Mouse (Mus musculus) lung, adult 2 months (tissue): ENCODE results near the gene Ptprg. TPM values are rescaled to one million over a fixed set of nuclear protein-coding genes. Genes with fewer than 3 reads are reported as not detected.
A peak's percentile ranks its signal among the peaks of the same experiment; 100 is the strongest.
"Not testable (repeated sequence)": the region's sequence is repeated elsewhere in the genome, so short reads cannot be mapped to it uniquely, and the experiment has no call there.

Experiments
- DNase-seq: peaks from one replicate; pipeline ENCODE4 v3.0.0; 2022
- H3K4me1 ChIP-seq: fragments of 200-500 bp; 2 replicates; pipeline ENCODE4 v1.6.1; 2011; ENCODE audit warnings: low read length; ENCODE audit not compliant: control insufficient read depth, insufficient read depth
- H3K4me3 ChIP-seq: fragments of 200-500 bp; replicated peaks from 2 replicates; pipeline ENCODE3; 2011; ENCODE audit warnings: low read depth, mild to moderate bottlenecking, control low read depth, low read length; ENCODE audit errors: extremely low read depth
- CTCF ChIP-seq: fragments of 200-500 bp; IDR thresholded peaks from 2 replicates; pipeline ENCODE4 v1.5.1; 2011; ENCODE audit warnings: mild to moderate bottlenecking, low read length, control low read depth; ENCODE audit not compliant: insufficient read depth
- POLR2A ChIP-seq: fragments of 200-500 bp; IDR thresholded peaks from 2 replicates; pipeline ENCODE4 v1.6.1; 2011; ENCODE audit warnings: low read depth, mild to moderate bottlenecking, control low read depth, low read length, borderline replicate concordance; ENCODE audit errors: extremely low read depth
- WGBS: fragments of 180-500 bp; shearing (Covaris S2); methylation state at CpG from one replicate; pipeline ENCODE4 v1.1.7; 2018; 5-methylcytosine and 5-hydroxymethylcytosine counted together
- polyA plus RNA-seq: library from polyadenylated mRNA; depleted of rRNA; stranded (reverse); fragments of >200 nt; gene quantifications from 2 replicates; pipeline ENCODE4 v1.2.3, GENCODE M21; 2012

Ptprg gene
- polyA plus RNA-seq, 1 experiment = 79.9 TPM

DNA sequence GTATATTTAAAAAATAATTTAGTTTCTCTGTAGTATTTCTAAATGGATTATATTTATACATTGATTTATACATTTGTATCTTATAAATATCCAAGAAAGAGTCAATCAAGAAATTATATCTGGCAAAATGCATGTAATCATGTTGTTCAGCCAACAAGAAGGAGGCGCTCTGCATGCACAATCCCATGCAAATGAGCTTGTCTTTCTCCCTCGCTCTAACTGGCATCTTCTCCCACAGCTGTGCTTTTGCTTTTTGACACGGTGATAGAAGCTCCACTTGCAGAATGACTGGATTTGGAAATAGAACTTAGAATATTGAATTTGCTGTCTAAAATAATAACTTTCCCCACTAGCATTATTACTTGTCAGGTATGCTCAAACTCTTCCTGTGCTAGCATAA lies 240.5 kb downstream of the Ptprg start:
- 91% methylated on average over 3 of the region's 3 CpGs for WGBS
- DNase-seq = no peak
- H3K4me3 ChIP-seq = no peak overlapping the region
- H3K4me1 ChIP-seq = peaks cover 2% of the 10 kb centered on the region; the same call in 1 of the 2 replicates
- TF ChIP-seq POLR2A = no peak
- TF ChIP-seq CTCF = no peak

DNA sequence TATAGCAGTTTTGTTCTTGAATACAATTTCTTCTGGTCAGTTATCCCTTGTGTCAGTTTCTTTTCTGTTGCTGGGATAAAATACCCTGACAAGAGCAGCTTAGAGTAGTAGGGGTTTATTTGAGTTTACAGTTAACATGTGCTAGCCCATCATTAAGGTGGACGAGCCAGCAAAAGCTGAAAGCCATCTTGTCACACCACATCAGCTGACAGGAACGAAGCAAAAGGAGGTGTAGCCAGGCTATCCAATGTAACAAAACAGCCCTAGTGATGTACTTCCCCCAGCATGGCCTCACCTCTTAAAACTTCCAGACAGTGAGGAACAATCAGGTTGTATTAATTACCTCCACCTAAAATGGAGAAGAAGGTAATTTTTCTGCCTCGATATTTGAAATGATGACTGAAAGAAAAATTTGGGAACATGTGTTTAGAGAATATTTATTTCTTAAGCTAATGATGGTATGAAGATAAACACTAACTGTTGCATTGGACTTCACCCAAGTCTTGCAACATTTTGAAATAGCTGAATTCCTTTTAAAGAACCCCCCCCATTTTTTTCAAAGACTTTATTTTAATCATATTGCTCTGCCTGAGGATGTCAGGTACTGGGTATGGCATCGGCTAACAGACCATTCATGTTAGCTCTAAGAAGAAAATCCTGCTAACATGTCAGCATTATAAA lies 249.2 kb downstream of the Ptprg start:
- no peak overlapping the region for H3K4me3 ChIP-seq
- DNase-seq = no peak
- WGBS = 63% methylated on average over 4 of the region's 4 CpGs
- TF ChIP-seq POLR2A (no peak), CTCF (no peak)
- peaks cover 4% of the 10 kb centered on the region for H3K4me1 ChIP-seq

DNA sequence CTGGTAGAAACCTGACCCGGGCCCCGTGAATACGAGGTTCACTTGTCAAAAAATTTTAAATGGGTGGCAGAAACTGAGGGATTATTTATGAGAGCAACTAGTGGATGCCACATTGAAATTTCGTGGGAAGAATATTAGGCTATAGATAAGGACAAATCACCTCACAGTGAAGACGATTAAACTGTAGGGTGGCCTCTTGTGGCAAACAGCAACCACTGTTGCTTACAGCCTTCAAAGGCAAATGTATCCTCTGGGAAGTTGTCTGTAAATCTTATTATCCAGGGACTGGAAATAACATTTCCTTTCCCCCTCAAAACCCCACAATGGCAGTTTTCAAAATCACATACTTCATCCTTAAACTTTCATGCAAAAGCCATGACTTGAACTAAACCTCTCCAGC lies 253.3 kb downstream of the Ptprg start:
- WGBS = 46% methylated on average over 5 of the region's 5 CpGs
- H3K4me1 ChIP-seq = peaks cover 9% of the 10 kb centered on the region
- H3K4me3 ChIP-seq = no peak overlapping the region
- DNase-seq = no peak
- TF ChIP-seq POLR2A = no peak
- TF ChIP-seq CTCF = no peak

DNA sequence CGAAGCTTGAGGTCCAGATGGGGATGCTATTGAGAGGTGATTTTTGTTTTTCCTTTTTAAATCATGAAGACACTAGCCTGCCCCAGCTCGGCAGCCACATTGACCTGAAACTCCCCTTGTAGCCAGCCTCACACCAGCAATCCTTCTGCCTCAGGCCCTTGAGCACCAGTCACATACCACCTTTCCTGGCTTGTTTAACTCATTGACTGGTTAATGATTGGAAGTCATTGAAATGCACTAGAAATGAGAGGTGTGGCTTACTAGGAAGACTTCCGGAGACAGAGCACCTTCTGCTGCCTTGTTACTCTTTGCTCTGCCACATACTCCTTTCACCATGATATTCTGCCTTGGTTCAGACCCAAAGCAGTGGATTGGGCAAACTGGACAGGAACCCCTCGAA lies 254.1 kb downstream of the Ptprg start:
- Histone ChIP-seq H3K4me1 (peaks cover 15% of the 10 kb centered on the region), H3K4me3 (no peak overlapping the region)
- DNase-seq = no peak
- 64% methylated on average over 4 of the region's 4 CpGs for WGBS
- TF ChIP-seq POLR2A (no peak), CTCF (no peak)

DNA sequence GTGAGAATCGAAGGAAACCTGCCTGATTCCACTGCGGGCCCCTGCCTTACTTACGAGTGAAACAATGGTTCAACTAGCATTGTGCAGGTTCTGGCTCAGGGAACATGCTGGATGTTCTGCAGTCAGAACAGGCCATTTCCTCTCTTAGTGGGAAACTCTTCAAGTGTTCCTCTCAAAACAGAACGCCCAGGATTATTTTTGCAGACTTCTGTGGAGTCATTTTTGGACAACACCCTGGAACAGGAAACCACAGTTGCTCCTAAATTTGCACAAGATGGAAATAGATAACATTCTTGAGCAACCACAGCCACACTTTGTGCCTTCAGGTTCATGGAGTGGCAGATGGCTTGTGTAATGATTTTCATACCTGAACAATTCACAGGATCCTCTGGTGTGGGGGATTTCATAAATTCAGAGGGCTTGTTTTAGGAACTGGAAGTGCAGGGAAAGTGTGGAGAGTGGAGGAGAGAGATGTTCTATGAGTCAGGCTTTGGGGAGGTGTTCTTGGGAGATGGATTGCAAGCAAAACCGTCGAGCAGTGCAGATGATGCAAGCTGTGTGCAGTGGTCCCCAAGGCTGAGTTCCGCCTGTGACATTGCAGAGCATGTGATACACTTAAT lies 257.9 kb downstream of the Ptprg start:
- peak; percentile 17 for DNase-seq
- TF ChIP-seq POLR2A (no peak), CTCF (no peak)
- WGBS = 29% methylated on average over 7 of the region's 7 CpGs
- peaks cover 15% of the 10 kb centered on the region for H3K4me1 ChIP-seq
- no peak overlapping the region for H3K4me3 ChIP-seq

DNA sequence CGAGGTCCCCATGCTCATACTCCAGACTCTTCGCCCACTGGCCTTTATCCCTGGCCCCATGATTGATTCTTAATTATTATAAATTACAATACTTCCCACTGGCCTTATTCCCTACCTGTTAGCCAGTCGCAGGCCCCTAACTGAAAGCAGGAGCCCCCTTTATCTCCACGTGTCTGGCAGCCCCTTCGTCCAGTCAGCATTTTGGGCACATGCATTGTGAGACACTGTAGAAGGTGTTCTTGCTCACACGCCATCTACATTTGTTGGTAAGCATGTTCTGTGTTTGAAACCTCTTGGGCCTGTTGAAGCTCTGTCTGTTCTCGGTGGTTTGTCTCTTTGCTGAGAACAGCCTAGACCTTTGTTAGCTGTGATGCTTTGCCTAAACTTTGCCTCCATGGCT lies 259.0 kb downstream of the Ptprg start:
- TF ChIP-seq CTCF = no peak
- TF ChIP-seq POLR2A = no peak
- Histone ChIP-seq H3K4me1 (peaks cover 17% of the 10 kb centered on the region), H3K4me3 (no peak overlapping the region)
- no peak for DNase-seq
- WGBS = 94% methylated on average over 7 of the region's 7 CpGs

DNA sequence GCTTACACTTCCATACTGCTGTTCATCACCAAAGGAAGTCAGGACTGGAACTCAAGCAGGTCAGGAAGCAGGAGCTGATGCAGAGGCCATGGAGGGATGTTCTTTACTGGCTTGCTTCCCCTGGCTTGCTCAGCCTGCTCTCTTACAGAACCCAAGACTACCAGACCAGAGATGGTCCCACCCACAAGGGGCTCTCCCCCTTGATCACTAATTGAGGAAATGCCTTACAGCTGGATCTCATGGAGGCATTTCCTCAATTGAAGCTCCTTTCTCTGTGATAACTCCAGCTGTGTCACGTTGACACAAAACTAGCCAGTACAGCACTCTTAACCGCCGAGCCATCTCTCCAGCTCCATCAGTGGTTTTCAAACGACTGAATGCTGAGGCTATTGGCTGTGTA lies 261.5 kb downstream of the Ptprg start:
- H3K4me3 ChIP-seq, DNase-seq: not testable (repeated sequence)
- 46% methylated on average over 4 of the region's 4 CpGs for WGBS
- H3K4me1 ChIP-seq = peaks cover 19% of the 10 kb centered on the region

DNA sequence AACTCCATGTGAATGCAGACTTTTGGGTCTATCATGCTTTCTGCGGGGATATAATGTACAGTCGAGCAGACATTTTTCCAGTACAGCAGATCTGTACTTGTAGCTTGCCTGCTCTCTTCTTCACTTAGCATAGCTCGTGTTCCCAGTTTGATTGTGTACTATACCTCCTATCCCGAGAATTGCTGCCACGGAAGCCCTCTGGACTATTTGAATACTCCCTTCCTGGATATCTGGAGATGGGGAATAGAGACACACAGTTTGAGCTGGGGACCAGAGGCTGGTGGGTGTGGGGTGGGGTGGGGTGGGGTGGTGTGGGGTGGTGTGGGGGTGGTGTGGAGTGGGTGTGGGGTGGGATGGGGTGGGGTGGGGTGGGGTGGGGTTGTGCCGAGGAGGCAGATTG lies 263.9 kb downstream of the Ptprg start:
- TF ChIP-seq CTCF (no peak), POLR2A (no peak)
- H3K4me3 ChIP-seq = no peak overlapping the region
- WGBS = 63% methylated on average over 6 of the region's 6 CpGs
- DNase-seq = no peak
- H3K4me1 ChIP-seq = peaks cover 9% of the 10 kb centered on the region

DNA sequence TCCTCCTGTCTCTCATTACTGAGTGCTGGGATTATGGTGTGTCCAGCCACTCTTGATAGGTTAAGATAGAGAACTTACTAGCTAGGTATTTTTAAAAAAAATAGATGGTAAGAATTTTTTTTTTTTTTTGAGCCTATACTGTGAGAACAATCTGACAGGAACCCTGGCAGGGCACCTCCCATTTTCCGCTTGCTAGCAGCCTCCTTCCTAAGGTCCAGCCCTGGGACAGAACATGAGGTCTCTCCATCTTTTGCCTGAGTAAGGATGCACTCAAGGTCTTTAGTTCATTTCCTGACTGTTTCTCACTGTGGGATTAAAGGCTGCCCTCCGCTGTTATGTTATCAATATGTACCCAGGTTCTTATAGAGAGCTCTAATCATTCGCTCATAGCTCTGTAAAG lies 264.7 kb downstream of the Ptprg start:
- WGBS = 79% methylated on average over 3 of the region's 3 CpGs
- TF ChIP-seq CTCF = no peak
- Histone ChIP-seq H3K4me3 (no peak overlapping the region), H3K4me1 (peaks cover 7% of the 10 kb centered on the region; the same call in 1 of the 2 replicates)
- no peak for DNase-seq

DNA sequence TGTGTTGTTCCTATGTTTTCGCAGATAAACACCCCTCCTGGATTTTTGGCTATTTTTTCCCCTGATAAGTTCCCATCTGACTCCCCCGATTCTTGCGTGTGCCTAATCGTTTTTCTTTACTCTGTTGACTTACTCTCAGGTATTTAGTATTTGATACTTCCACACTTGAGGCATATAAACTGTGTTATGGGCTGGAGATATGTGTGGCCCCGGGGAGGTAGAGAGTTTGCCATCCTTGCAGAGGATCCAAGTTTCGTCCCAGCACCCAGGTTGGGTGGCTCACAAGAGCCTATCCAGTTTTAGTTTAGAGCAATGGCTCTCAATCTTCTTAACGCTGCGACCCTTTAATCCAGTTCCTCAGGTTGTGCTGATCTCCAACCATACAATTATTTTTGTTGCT lies 265.4 kb downstream of the Ptprg start:
- DNase-seq = no peak
- TF ChIP-seq POLR2A = no peak
- TF ChIP-seq CTCF = no peak
- Histone ChIP-seq H3K4me1 (peaks cover 7% of the 10 kb centered on the region; the same call in 1 of the 2 replicates), H3K4me3 (no peak overlapping the region)
- 88% methylated on average over 8 of the region's 8 CpGs for WGBS

DNA sequence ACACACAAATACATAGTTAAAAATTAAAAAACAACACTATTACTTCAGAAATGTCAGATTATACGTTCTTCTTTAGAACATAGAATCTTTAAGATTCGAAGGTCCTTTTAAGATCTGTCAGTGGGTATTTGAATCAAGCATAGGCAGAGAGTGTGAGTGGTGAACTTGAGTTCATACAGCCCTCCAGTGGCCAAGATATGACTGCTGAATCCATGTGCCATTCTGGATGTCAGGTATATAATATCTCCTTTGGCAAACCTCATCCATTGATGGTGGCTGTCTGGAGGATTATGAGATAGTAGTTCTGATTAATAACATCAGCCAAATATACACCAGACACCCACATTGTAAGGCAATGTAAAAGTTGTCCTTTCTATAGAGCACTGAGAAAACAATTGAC lies 266.0 kb downstream of the Ptprg start:
- no peak for DNase-seq
- Histone ChIP-seq H3K4me3 (no peak overlapping the region), H3K4me1 (peaks cover 7% of the 10 kb centered on the region; the same call in 1 of the 2 replicates)
- WGBS = 78% methylated on average over 2 of the region's 2 CpGs
- TF ChIP-seq CTCF = no peak
- TF ChIP-seq POLR2A = no peak
